Mouse (Mus musculus) heart, adult 9 months (tissue): ENCODE data around the gene C5ar2.
A peak's percentile ranks its signal among the peaks of the same experiment; 100 is the strongest.
"Not testable (repeated sequence)": the region's sequence is repeated elsewhere in the genome, so short reads cannot be mapped to it uniquely, and the experiment has no call there.

Experiments used
- DNase-seq, 2 experiments: peaks; one replicate each; pipeline ENCODE4 v3.0.0; 2022; ENCODE audit warnings: low spot score in 2 of 2

Gene C5ar2

DNA sequence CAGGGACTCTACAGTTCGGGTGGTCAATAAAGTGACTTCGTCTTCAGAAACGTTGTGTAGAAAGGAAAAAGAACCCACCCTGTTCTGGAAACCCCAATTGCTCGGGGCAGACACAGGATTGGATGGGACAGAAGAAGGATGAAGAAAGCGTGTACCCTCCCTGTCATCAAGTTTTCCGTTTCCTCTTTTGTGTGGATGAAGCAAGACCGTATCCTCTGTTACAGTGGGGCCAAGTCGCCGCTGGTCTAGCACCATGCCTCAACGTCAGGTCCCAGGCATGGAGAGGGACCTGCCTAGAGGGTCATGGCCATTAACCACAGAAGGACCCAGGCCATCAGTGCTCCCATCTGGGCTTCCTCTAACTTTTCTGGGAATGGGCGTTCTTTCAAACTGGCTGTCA lies 13.9 kb upstream of the C5ar2 start:
- peak; percentile 40 to 63 for DNase-seq

DNA sequence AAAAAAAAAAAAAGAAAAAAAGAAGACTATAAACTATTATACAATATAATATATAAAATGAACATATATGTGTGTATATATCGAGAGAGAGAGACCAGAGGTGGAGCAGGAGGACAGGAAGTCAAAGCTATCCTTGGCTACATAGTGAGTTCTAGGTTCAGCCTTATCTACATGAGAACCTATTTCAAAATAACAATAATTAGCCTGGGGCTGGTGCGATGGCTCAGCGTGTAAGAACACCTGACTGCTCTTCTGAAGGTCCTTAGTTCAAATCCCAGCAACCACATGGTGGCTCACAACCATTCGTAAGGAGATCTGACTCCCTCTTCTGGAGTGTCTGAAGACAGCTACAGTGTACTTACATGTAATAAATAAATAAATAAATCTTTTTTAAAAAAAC lies 12.0 kb upstream of the C5ar2 start:
- DNase-seq = not testable (repeated sequence)

DNA sequence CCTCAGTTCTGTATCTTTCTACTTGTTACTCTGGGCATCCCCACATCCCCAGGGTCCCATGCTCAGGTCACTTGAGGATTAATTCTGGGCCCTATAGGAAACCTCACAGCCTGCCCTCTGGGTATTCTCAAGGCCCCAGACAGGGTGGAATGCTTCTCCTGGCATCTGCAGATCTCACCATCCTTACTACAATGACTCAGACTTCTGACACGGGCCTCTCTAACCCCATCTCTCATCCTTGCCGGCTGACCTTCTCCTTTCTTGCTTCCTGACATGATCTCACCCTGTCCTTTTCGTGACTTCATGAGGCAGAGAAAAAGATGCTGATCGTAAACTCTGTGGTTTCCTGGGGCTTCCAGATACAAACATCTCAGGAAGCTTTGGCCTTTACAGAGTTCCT lies 10.2 kb upstream of the C5ar2 start:
- peak; percentile 44 to 66 for DNase-seq

DNA sequence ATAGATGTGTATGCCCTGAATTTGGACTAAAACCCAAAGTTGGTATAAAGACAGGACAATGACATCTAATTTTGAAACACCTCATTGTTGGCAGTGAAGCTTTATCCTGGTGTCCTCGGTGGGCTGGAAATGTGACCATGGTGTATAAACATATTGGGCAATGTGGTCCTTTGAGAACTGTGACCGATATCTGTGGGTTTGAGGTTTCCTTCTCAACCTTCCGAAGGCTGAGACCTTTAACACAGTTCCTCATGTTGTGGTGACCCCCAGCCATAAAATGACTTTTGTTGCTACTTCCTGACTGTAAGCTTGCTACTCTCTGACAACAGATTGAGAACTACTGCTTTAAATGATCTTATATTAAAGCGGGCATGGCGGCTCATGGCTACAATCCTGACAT lies 6.7 kb upstream of the C5ar2 start:
- no peak for DNase-seq

DNA sequence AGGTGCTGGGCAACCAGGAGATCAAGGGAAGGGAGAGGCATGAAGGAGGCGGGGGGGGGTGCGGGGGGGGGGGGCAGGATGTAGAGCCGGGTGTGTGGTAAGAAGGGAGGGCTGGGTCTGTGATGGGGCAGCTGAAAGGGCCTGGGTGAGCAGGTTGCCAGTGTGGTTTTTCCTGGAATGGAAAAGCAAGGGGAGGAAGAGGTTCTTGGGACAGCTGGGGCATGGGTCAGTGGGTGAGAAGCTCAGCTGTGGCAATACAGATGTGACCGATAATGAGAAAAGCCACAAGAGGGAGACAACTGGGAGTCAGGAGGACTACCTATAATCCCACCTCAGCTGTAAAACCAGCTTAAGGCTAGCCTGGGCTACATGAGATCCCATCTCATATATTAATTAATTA lies 2.0 kb upstream of the C5ar2 start:
- no peak for DNase-seq

DNA sequence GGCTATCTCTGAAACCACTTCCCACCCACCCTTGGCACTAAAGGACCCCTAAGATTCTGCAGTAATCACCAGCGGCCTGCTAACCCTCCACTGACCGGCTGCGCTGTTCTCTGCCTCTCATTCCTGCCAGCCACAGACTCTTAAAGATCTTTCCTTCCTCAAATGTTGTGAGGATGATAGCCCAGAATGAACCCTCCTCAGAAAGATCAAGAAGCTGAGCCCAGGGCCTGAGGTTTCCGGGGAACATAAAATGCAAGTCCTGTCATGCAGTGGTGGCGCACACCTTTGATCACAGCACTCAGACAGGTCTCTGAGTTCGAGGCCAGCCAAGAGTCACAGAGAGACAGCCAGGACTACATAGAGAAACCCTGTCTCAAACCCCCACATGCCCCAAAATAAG lies 1.8 kb downstream of the C5ar2 start:
- no peak for DNase-seq

DNA sequence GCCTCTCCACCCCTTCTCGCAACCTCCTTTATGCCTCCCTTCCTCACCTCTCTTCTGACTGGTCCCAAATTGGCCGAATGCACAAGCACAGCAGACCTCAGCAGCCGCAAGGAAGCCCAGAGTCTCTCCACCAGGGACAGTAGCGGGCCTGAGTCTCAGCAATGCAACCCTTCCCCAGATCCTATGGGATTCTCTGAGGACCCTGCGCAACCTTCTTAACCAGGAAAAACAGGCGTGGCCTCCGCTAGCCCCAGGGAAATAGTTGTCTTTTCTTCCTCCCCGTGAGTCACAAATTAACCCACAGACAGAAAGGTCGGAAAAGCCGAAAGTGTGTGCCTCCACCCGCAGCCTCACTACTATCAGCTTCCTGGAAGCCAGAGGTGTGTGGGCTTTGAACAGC lies 2.2 kb downstream of the C5ar2 start:
- DNase-seq = no peak

DNA sequence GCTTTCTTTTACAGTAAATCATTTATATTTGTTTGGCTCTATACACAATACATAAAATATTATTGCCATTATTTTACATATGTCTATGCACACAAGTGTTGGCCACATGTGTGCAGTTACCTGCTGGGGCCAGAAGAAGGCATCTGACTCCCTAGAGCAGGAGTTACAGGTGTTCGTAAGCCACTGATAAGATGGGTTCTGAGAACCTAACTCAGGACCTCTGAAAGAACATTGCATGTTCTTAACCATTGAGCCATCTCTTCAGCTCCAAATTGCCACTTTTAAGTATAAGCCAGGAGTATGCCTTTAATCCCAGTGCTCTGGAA lies 3.0 kb downstream of the C5ar2 start:
- no peak for DNase-seq

DNA sequence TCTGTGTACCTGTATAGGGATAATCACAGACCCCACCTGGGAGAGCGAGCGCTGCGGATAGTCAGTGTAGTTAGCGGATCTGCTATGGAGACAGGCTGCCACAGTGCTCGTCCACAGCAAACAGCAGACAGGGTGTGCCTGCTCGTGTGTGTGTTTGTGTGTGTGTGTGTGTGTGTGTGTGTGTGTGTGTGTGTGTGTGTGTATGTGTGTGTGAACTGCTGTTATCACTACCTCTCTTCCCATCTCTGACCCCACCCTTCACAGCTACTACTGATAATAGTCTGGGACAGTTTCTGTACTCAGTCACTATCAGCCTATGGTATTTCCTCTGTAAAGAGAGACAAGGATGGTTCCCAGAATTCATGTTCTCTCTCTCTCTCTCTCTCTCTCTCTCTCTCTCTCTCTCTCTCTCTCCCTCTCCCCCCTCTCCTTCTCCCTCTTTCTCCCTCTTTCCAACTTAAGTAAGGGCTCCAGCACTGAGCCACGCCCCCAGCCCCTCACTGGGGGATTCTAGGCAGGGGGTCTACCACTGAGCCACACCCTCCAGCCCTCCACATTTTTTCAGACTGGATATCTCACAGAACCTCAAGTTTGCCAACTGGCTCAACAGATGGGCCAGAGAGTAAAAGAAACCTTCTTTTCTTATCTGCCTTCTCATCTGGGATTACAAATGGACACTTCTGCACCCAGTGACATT lies 3.5 kb downstream of the C5ar2 start:
- DNase-seq = no peak

DNA sequence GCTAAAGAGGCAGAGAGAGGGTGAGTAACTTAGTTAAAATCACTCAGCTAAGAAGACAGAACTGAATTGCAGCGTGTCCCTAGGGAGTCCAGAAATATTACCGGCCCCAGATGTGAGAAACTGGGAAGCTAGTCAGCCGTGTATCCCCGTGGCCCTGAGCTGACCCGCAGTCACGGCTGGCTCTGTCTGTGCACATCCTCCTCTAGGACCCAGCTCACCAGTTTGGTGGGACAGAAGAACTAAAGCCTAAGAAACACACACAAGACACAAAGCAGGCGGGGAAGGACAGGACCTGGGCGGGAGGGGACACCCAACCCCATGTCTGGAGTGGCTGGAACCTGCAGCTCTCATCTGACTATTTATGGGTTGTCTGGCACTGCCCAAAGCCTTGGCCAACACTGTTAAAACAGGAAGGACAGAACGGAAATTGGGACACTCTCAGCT lies 4.4 kb downstream of the C5ar2 start:
- peak; percentile 60 to 63 for DNase-seq

DNA sequence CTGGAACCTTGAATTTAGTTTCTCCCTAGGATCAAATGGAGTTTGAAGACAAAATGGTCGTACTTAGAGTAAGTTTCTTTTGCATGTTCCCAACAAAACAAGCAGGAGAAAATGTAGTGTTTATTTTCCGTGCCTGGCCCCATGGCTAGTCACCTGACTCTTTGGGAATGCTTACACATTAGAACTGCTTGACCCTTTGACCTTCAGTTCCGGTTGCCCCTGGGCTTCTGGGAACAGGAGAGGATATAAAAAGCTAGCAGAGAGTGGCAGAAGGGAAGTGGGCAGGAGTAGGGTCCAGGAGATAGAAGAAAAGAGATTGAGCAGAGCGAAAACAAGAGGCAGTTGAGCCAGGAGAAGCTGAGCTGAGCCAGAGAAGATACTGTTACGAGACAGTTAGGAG lies 14.1 kb downstream of the C5ar2 start:
- DNase-seq = peak; percentile 36 to 37

DNA sequence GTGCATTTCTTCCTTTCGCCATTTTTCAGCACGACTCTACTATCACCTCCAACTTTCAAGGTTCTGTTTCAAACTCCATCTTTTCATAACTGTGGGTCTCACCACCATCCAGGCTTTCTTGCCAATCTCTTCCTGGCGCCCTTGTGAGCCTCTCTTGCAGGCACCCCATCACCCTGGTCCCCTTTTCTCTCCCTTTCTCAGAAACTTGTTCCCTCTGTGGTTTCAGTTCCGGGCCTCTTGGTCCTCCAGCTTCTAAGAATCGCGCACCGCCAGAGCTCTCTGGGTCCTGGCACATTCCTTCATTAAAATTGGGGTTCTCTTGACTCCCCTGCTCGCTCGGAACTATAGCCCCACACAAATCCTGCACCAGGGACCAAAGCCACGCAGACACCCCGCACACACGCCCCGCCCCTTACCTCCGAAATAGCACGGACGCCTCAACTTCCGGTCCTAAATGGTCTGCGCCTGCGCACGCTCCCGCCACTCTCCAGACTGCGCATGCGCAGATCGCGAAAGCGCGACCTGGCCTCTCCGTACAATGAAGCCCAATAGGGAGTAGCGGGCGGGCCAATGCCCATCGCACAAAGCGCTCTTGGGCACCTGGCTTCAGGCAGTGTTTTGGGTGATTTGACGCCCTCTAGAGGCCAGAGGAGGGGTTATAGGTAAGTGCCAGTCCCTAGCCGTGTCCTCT lies 22.2 kb downstream of the C5ar2 start, which contains the start of gene Dhx34:
Gene Dhx34, minus strand, starts transcription at position 456 of the 691 bp plus-strand sequence.
- DNase-seq = peak; percentile 92 to 95

DNA sequence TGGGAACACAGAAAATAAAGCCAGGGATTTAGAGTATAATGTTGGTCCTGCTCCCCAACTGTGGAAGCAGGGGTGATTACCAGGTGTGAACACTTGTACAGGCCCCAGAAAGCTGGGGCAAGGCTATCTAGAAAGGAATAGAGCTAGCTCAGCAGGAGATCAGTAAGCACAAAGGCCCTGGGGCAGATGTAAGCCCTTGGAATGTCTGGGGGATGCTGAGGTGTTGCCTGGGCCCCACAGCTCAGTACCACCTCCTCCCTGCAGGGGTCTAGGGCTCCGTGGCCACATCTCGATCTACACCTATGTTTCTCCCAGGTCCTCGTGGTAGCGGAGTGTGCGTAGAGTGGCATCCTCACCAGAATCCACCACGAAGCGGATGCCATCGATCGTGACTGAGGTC lies 30.0 kb downstream of the C5ar2 start:
- no peak for DNase-seq

DNA sequence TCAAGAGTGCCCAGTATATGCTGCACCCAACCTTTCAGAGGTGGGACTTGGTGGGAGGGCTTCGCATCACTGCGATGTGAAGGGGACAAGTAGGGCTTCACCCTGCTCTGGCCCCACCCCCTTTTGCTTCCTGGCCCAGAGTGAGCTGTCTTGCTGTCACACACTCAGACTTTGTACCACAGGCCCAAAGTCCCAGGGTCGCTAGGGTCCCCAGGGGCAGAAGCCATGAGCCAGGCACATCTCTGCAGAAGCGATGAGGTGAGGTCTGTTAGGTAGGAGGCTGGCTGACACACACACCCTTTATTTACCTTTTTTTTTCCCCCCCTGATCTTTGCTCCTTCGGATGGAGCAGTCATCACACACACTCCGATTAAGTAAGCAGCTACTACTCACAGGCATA lies 30.8 kb downstream of the C5ar2 start:
- DNase-seq = no peak

DNA sequence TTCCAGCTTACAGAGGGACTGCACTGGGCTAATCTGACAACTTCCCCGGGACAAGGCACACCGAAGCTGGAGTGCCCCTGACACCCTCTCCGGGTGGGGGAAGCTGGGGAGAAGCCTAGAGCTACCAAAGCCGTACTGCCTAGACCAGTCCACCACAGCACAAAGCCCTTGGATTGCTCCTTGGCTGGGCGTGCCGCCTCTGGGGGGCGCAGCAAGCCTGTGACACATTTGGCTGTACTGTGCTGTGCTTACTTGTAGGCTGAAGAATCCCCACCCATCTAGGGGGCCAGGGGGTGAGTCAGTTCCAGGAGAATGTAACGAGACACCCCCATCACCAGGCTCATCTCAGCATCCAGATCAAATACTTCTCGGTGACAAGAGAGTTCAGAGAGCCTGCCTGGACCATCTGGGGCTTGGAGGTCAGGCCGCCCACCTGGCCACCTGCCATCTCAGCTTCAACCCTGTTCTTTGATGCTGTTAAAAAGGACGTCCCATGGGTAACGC lies 33.0 kb downstream of the C5ar2 start:
- no peak for DNase-seq

DNA sequence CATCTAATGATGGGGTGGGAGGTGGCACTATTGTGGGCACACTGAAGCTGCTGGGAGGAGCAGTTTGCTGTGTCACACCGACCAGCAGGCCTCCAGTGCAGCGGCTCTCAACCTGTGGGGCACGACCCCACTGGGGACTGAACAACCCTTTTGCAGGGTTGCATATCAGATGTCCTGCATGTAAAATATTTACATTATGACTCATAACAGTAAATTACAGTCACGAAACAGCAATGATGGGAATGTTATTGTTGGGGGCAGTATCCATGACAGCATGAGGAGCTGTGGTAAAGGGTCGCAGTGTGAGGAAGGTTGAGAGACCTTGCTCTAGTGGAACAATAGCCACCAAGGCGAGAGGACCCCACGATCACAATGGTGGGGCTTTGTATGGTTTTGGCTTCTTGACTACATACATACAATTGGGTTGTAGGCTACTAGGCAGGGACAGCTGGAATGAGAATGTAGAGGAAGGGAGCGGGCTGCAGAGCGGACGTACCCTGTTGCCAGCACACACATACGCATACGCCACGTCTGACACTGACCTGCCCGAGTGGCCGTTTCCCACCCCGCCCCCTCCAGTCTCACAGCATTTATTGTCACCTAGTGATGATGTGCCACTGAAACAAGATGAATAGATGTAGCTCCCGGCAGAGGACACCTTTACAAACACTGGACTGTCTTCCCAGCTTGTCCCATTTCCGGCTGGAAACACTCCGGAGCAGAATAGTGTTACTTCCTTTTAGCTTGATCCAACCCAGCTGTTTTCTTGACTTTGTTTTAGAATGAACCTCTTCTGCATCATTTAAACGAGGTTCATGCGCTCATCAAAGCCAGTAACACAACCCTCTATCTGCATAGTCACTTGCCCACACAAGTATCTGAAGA lies 34.9 kb downstream of the C5ar2 start:
- DNase-seq = no peak

DNA sequence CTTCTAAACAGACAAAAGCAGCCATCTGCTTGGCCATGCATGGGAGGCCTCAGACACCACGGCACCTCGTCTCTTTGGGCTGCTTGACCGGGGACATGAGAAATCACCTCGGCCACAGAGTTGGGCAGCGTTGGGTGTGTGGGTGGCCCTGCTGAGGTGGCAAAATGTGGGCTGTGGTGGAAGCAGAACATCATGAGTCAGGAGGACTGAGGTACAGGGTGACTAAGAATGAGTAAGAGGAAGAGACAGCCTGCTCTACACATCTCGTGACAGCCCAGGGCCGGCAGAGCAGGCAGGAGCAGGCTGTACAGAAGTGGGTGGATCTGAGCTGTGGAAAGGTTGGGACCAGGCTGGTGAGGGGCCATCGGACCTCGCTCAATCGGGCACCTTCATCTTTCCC lies 36.5 kb downstream of the C5ar2 start:
- DNase-seq = peak; percentile 26 to 63

DNA sequence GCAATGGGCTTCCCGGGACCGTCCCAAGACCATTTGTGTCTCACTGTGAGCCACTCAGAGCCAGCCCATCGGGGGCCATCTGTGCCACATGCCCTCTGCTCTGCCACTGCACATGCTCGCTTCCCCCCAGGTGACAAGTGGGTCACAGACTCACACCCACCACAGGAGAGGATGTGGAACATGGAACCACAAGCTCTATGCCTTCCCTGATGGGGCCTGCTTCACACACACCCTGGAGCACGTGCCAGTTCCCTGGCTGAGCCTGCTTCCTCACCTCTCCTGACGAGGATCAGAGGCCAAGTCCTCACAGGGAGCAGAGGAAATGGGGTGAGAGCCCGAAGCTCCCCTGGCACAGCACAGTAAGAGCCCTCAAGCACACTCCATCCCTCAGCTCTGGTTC lies 36.9 kb downstream of the C5ar2 start:
- DNase-seq = no peak

DNA sequence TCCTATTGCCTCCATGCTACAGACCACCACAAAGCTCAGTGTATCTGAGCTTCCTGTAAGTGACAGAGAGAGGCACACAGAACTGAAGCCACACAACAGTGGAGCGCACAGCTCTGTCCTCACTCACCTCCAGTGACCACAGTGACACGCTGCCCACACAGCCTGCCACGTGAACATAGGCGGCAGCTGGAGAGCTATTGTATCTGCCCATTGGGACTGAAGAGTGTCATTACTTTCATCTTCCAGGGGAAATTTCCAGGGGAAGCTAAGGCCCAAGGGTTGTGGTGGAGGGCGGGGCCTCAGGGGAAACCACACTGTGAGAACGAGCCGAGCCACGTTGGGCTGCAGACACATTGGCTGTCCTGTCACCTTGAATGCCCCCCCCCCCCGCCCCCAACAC lies 39.2 kb downstream of the C5ar2 start:
- DNase-seq = no peak

DNA sequence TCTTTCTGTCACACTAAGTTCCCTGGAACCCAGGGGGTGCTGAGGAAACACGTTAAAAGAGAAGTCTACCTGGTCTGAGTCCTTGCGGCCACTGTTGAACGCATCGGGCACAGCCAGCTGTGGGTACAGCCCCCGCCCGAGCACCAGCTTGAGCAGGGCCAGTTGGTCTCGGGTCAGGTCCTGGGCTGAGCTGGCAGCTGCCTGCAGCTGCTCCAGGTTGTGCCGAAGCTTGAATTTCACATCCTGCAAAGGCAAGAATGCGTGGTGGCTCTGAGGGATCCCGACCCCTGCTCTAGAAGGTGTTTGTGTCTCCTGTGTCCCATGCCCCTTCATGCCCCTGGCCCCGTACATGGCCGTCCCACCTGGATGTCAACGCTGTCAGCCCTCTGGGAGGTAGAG lies 40.5 kb downstream of the C5ar2 start:
- no peak for DNase-seq

DNA sequence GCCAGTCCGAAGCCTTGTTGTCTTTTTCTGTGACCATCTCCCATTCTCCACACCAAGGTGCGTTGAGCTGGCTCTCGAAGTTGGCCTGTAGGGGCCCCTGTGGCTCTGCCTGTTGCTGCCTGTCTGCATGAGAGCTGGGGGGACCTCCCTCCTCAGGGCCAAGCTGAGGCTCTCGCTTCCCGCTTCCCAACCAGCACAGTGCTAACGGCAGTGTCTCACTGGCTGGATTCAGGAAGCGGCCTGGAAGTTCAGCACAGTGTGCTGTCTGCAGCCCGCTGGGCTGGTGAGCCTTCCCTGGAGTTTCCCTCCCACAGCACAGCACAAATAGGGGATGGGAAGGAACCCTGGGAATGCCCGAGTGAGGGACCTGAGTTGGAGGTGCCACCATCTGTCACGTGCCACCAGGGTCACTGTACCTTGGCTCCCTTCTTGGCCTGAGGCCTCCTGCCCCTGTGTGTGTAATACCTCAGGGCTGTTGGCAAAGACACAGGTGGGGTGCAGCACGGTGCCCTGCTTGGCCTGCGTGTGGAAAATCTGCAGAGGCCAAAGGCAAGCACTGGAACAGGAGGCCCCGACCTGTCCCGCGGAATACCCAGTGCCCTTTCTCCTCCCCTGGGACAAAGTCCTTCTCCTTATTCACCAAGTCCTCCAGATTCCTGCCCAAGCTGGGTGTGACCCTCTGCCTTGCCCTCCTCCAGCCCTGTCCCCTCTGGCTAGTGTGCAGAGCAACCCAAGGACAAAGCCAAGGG lies 41.0 kb downstream of the C5ar2 start:
- no peak for DNase-seq

DNA sequence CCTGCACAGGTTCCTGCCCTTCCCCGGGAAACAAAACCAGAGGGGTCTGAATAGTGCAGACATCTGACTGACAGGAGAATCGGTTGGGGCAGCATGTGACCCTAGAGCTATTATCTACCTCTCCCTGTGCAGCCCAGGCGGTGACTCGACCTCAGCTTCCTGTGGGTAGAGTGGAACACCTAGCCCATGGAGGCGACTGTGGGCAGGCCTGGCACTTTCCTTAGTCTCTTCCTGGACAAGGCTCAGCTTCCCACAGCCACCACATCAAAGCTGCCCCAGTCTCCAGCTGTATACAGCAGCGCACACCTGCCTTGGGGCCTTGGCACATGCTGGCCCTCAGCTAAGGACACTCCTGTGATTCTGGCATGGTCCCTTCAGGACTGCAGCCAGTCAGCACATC lies 42.8 kb downstream of the C5ar2 start:
- no peak for DNase-seq
